Mouse (Mus musculus) CH12.LX (cell line): Measurements from ENCODE around the gene Defb45.
A peak's percentile ranks its signal among the peaks of the same experiment; 100 is the strongest.

ENCODE experiments used
- CTCF ChIP-seq, 2 experiments: IDR thresholded peaks in 1 of 2; conservative IDR thresholded peaks in 1 of 2; 2 replicates each; pipeline ENCODE4 v1.5.1; 2011 to 2012; ENCODE audit warnings: low read depth in 2 of 2, low read length in 2 of 2, improper control_type of control experiment in 1 of 2, inconsistent platforms in 1 of 2, mild to moderate bottlenecking in 1 of 2, moderate library complexity in 1 of 2
- ETS1 ChIP-seq: conservative IDR thresholded peaks from 2 replicates; pipeline ENCODE4 v1.6.1; 2012; ENCODE audit warnings: low read depth, mild to moderate bottlenecking, inconsistent platforms, low read length, improper control_type of control experiment, moderate library complexity
- JUN ChIP-seq: IDR thresholded peaks from 2 replicates; pipeline ENCODE4 v1.6.1; 2011; ENCODE audit warnings: low read depth, mild to moderate bottlenecking, low read length, improper control_type of control experiment, moderate library complexity; ENCODE audit not compliant: insufficient read depth
- KAT2A ChIP-seq: IDR thresholded peaks from 2 replicates; pipeline ENCODE4 v1.6.1; 2012; ENCODE audit warnings: low read length, improper control_type of control experiment, inconsistent platforms; ENCODE audit not compliant: insufficient replicate concordance
- MAFK ChIP-seq: IDR thresholded peaks from 2 replicates; pipeline ENCODE4 v1.6.1; 2011; ENCODE audit warnings: low read length, improper control_type of control experiment; ENCODE audit not compliant: insufficient replicate concordance
- POLR2A ChIP-seq: IDR thresholded peaks from 2 replicates; pipeline ENCODE4 v1.6.1; 2011; ENCODE audit warnings: low read depth, mild to moderate bottlenecking, improper control_type of control experiment, low read length
- TCF12 ChIP-seq: IDR thresholded peaks from 2 replicates; pipeline ENCODE4 v1.6.1; 2014; ENCODE audit warnings: low read depth, mild to moderate bottlenecking, inconsistent platforms, low read length, improper control_type of control experiment
- ZMIZ1 ChIP-seq: IDR thresholded peaks from 2 replicates; pipeline ENCODE4 v1.6.1; 2012; ENCODE audit warnings: low read depth, mild to moderate bottlenecking, inconsistent platforms, low read length, improper control_type of control experiment

- TF ChIP-seq CTCF (conservative IDR thresholded peaks at IDR 0.05 in 1 of 2, IDR thresholded peaks at IDR 0.05 in 1 of 2; ENCODE audit: low read depth in 2 of 2, low read length in 2 of 2) (no peak), TCF12 (peak; percentile 85), POLR2A (no peak), ZMIZ1 (no peak), ETS1 (peak; percentile 92), MAFK (0 out of 2 replicates have a peak, but pooled peaks have one; percentile 30), KAT2A (no peak), JUN (peak; percentile 83)
Measured at GRCm38 (mm10) chr2:152636246-152637005, 37.2 kb upstream of the Defb45 start.
